9 mouse cellular contexts compared by ENCODE assay signal in the genomic region with DNA sequence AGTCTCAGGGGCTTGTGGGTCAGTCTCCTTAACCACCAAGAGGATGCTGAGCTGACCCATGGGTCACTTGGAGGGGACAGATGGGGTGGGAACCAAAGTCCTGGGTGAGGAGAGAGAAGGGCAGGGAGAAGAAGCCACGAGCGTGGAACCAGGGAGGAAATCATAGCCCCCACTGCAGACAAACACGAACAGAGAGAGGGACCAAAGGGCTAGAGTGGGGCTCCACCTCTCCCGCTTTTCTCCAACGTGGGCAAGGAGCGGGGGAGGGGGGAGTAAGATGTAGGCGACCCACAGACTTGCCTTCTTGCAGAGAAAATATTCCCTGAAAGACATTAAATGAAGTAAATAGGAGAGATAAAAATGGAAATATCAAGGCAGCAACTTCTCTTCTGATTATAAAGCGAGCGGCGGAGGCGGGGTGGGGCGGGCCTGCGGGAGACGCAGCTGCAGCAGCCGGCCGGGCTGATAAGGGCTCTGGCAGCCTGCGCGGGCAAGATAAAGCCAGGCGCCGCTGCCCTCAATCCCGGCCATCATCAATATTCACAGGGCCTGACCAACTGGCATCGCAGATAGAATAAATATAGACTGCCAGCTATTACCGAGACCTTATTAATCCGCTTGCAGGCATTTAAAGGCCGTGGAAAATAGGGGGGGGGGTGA. TPM values are rescaled to one million over a fixed set of nuclear protein-coding genes. Genes with fewer than 3 reads are reported as not detected.
DNase-seq lines count a peak whose midpoint lies in the region; ATAC-seq and TF ChIP-seq lines count a peak whose summit lies in the region.
"Had no signal": no experiment of that assay in that cellular context is flagged by ENCODE, and none has a peak within 500 bp of the region (broad histone marks: within the 10 kb centered on the region; RNA-seq: fewer than 3 reads in every experiment).

No protein-coding gene starts in this region.

- TF ChIP-seq POLR2A in bone marrow, adult 2 months (IDR thresholded peaks at IDR 0.05; ENCODE audit: borderline replicate concordance, control insufficient read depth, low read depth, low read length), result no peak

- H3K36me3 ChIP-seq in heart, embryonic 12.5 days, result no peaks in the 10 kb centered on the region
- H3K36me3 ChIP-seq in limb, embryonic 13.5 days, result no peaks in the 10 kb centered on the region
- no peaks in the 10 kb centered on the region for H3K36me3 ChIP-seq in midbrain, embryonic 11.5 days (ENCODE audit: control insufficient read depth, insufficient read depth, low read length)

- peak overlapping the region; percentile 62 for H3K4me2 ChIP-seq in heart, embryonic 12.5 days
- peak overlapping the region; percentile 50 for H3K4me2 ChIP-seq in limb, embryonic 13.5 days (replicated peaks)
- peak overlapping the region; percentile 32; the same call in 1 of the 2 replicates for H3K4me2 ChIP-seq in midbrain, embryonic 11.5 days

- no peaks in the 10 kb centered on the region for H3K9me3 ChIP-seq in heart, embryonic 12.5 days (replicated peaks)
- no peaks in the 10 kb centered on the region for H3K9me3 ChIP-seq in limb, embryonic 13.5 days
- H3K9me3 ChIP-seq in midbrain, embryonic 11.5 days (ENCODE audit: control insufficient read depth, low read length), result no peaks in the 10 kb centered on the region

- peak overlapping the region; percentile 80 for H3K27ac ChIP-seq in bone marrow, adult 2 months (ENCODE audit: control insufficient read depth, insufficient read depth, low read depth, low read length, poor library complexity)
- peak overlapping the region; percentile 61 for H3K27ac ChIP-seq in heart, embryonic 12.5 days (ENCODE audit: poor library complexity, severe bottlenecking)
- H3K27ac ChIP-seq in limb, embryonic 13.5 days, result no peak overlapping the region
- H3K27ac ChIP-seq in midbrain, embryonic 11.5 days (ENCODE audit: low read depth, low read length), result peak overlapping the region; percentile 32

- WGBS in bone marrow, adult 2 months, result 3% methylated on average over 25 of the region's 25 CpGs
- WGBS in heart, embryonic 12.5 days, result 1% methylated on average over 25 of the region's 25 CpGs
- WGBS in limb, embryonic 13.5 days, result 16% methylated on average over 25 of the region's 25 CpGs
- 15% methylated on average over 25 of the region's 25 CpGs for WGBS in midbrain, embryonic 11.5 days

- no peak for TF ChIP-seq CTCF in bone marrow, adult 2 months (IDR thresholded peaks at IDR 0.05; ENCODE audit: control insufficient read depth, insufficient read depth, low read length)

- peaks cover 54% of the 10 kb centered on the region for H3K27me3 ChIP-seq in heart, embryonic 12.5 days (replicated peaks)
- peaks cover 40% of the 10 kb centered on the region for H3K27me3 ChIP-seq in limb, embryonic 13.5 days
- peaks cover 2% of the 10 kb centered on the region; the same call in 1 of the 2 replicates for H3K27me3 ChIP-seq in midbrain, embryonic 11.5 days (ENCODE audit: control insufficient read depth, insufficient read depth, low read length)

- peak overlapping the region; percentile 10; the same call in 1 of the 2 replicates for H3K9ac ChIP-seq in heart, embryonic 12.5 days
- no peak overlapping the region for H3K9ac ChIP-seq in limb, embryonic 13.5 days
- peak overlapping the region; percentile 40; the same call in 1 of the 2 replicates for H3K9ac ChIP-seq in midbrain, embryonic 11.5 days (ENCODE audit: low read length)

- H3K4me3 ChIP-seq in bone marrow, adult 2 months (replicated peaks; ENCODE audit: control insufficient read depth, low read depth, low read length), result no peak overlapping the region
- H3K4me3 ChIP-seq in heart, embryonic 12.5 days, result peak overlapping the region; percentile 24
- peak overlapping the region; percentile 8; the same call in 1 of the 2 replicates for H3K4me3 ChIP-seq in limb, embryonic 13.5 days
- no peak overlapping the region for H3K4me3 ChIP-seq in midbrain, embryonic 11.5 days (ENCODE audit: low read depth, low read length)

- intact Hi-C loops in heart, postnatal 25 days (cut with DNase I), result no loop called here

- peak; percentile 88 for ATAC-seq in heart, embryonic 12.5 days (ENCODE audit: insufficient number of reproducible peaks, low FRiP score)
- ATAC-seq in limb, embryonic 13.5 days (ENCODE audit: low FRiP score, low read depth), result no peak; the same call in 1 of the 2 replicates
- peak; percentile 75; the same call in 1 of the 2 replicates for ATAC-seq in midbrain, embryonic 11.5 days (ENCODE audit: low FRiP score)
- ATAC-seq: Patski had no signal

- H3K4me1 ChIP-seq in bone marrow, adult 2 months (ENCODE audit: control insufficient read depth, insufficient read depth, low read length), result peaks cover 11% of the 10 kb centered on the region
- H3K4me1 ChIP-seq in heart, embryonic 12.5 days (replicated peaks), result peaks cover 51% of the 10 kb centered on the region
- peaks cover 8% of the 10 kb centered on the region for H3K4me1 ChIP-seq in limb, embryonic 13.5 days
- peaks cover 9% of the 10 kb centered on the region; the same call in 1 of the 2 replicates for H3K4me1 ChIP-seq in midbrain, embryonic 11.5 days (ENCODE audit: control insufficient read depth, insufficient read depth, low read length)

- peak; percentile 96 for DNase-seq in heart, adult 11 months
- DNase-seq in heart, postnatal 25 days (ENCODE audit: low spot score), result no peak
- DNase-seq in midbrain, embryonic 11.5 days (ENCODE audit: low spot score, missing footprints), result peak; percentile 86
- peak; percentile 58 for DNase-seq in thymus, postnatal 25 days
- DNase-seq in urinary bladder, postnatal 4 days (ENCODE audit: low spot score in 2 of 2), result no peak

RNA-seq across cellular contexts. Expression of gene Cbfa2t3, which starts 21.3 kb away (rescaled TPM):
- total RNA-seq in heart, postnatal 25 days (2021), result 10 to 100 TPM; 18.5 to 25.3 TPM
- polyA plus RNA-seq in bone marrow, adult 2 months (2011; ENCODE audit: insufficient read depth, insufficient read length, low replicate concordance, missing spikeins), result 16.3 and 58.8 TPM in 2 replicates
- polyA plus RNA-seq in heart, embryonic 12.5 days (2016; fragmentation: Nextera tagmentation; extraction: Ambion mirVana), result 6.2 TPM in 2 replicates
- polyA plus RNA-seq in limb, embryonic 13.5 days (2015; fragmentation: Nextera tagmentation; extraction: Ambion mirVana), result 4.3 and 4.8 TPM in 2 replicates
- polyA plus RNA-seq in midbrain, embryonic 11.5 days (2014; fragmentation: Nextera tagmentation; extraction: Ambion mirVana), result 6.1 and 6.4 TPM in 2 replicates

RNA-seq across cellular contexts. Expression of gene Acsf3, which starts 55.1 kb away (rescaled TPM):
- 10 to 100 TPM; 29.4 to 31.7 TPM for total RNA-seq in heart, postnatal 25 days (2021)
- polyA plus RNA-seq in bone marrow, adult 2 months (2011; ENCODE audit: insufficient read depth, insufficient read length, low replicate concordance, missing spikeins), result 5.0 TPM in 2 replicates
- 14.4 and 17.3 TPM in 2 replicates for polyA plus RNA-seq in heart, embryonic 12.5 days (2016; fragmentation: Nextera tagmentation; extraction: Ambion mirVana)
- polyA plus RNA-seq in limb, embryonic 13.5 days (2015; fragmentation: Nextera tagmentation; extraction: Ambion mirVana), result 18.2 and 19.8 TPM in 2 replicates
- polyA plus RNA-seq in midbrain, embryonic 11.5 days (2014; fragmentation: Nextera tagmentation; extraction: Ambion mirVana), result 13.9 and 14.9 TPM in 2 replicates

Comparison
In these comparisons a context has a peak if more than half of its experiments do, and no peak if none do; other contexts are left out.
1. DNase-seq: peak in heart, adult 11 months (single experiment), midbrain, embryonic 11.5 days (single experiment) and thymus, postnatal 25 days (single experiment); none in heart, postnatal 25 days (single experiment) and urinary bladder, postnatal 4 days (0 of 2).
2. H3K4me3 ChIP-seq: peak in heart, embryonic 12.5 days (single experiment) and limb, embryonic 13.5 days (single experiment); none in bone marrow, adult 2 months (single experiment) and midbrain, embryonic 11.5 days (single experiment).
3. Peak in every context shown above with its lines, with median percentiles within 50 percentile points of each other: H3K4me2 ChIP-seq.